Mouse (Mus musculus): ENCODE results near the gene Wdr74. TPM values are rescaled to one million over a fixed set of nuclear protein-coding genes. Genes with fewer than 3 reads are reported as not detected.
"Not testable (repeated sequence)": the region's sequence is repeated elsewhere in the genome, so short reads cannot be mapped to it uniquely, and the experiment has no call there.

The Wdr74 gene
- total RNA-seq, 2 experiments from 2014 or later = 30.3 to 38.5 TPM

DNA sequence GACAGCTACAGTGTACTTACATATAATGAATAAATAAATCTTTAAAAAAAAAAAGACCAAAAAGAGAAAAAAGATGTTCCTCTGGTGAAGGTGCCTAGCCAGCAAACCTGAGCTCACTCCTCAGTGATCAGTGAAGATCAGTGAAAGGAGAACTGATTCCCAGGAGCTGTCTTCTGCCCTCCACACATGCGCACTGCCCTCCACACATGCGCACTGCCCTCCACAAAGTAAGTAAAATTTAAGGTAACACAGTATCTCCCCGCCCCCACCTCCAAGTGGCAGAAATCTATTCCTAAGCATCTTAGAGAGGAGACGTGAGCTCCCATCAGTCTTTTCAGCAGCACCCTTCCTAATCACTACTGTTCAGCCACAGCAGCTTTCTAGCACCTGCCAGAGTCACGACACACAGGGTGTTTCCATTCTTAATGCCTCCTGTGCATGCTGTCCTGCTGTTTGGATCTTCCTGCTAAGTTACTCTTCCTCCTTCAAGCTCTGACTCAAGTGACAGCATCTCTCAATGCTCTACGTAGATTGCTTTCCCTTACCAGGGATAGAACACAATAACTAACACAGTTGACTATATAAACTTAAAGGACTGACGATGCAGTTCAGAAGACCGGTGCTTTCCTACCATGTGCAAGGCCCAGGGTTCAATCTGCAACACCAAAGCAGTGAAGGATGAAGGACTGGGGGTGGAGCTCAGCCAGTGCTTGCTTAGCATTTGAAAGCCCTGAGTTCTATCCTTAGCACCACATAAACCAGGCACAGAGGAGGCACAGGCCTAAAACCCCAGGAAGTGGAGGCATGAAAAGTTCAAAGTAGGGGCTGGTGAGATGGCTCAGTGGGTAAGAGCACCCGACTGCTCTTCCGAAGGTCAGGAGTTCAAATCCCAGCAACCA lies 19.5 kb upstream of the Wdr74 start:
- ATAC-seq (ENCODE audit: poor library complexity, severe bottlenecking) = no peak

DNA sequence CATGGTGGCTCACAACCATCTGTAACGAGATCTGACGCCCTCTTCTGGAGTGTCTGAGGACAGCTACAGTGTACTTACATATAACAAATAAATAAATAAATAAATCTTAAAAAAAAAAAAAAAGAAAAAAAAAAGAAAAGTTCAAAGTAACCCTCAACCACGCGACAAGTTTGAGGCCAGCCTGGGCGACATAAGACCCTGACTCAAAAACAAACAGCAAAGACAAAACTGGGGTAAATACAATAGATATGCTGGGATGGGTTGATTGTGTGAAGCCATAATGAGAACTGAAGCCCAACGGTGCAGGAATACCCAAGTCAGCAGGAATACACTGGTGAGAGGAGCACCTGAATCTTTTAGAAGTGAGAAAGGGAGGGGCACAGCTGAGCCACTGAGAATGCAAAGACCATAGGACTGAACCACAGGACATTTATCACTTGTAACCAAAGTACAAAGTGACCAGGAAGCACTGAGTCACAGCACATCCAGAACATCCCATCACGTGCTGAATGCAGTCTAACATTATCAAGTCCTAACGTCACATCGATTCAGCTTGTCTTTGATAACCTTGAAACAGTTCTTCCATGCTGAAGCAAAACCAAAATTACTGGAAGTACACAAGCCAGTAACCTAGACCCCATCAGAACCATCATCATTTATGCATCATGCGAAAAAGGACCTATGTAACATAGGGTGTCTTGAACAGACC lies 18.7 kb upstream of the Wdr74 start:
- no peak for ATAC-seq (ENCODE audit: poor library complexity, severe bottlenecking)

GRCm38 (mm10) chr19:8718357-8718756 lies 17.3 kb upstream of the Wdr74 start:
- peak; percentile 49 for ATAC-seq (ENCODE audit: poor library complexity, severe bottlenecking)

GRCm38 (mm10) chr19:8719037-8719436 lies 16.6 kb upstream of the Wdr74 start:
- not testable (repeated sequence) for ATAC-seq (ENCODE audit: poor library complexity, severe bottlenecking)

GRCm38 (mm10) chr19:8721378-8721777 lies 14.2 kb upstream of the Wdr74 start:
- ATAC-seq (ENCODE audit: poor library complexity, severe bottlenecking) = no peak

GRCm38 (mm10) chr19:8722021-8722420 lies 13.6 kb upstream of the Wdr74 start:
- no peak for ATAC-seq (ENCODE audit: poor library complexity, severe bottlenecking)

DNA sequence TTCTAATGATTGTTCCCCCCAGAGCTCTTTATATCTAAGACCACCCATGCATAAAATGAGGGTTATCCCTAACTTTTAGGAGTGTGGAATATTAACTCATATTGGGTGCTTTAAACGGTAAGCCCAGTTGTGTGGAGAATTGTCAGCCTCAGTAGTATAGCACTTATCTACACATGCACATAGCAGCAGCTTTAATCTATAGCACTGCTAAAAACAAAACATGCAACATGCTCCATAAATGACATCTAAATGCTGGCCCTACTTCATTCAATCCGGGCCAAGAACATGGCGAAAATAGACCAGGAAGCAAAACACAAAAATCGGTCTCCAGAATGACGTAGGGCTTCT lies 13.1 kb upstream of the Wdr74 start:
- no peak for ATAC-seq (ENCODE audit: poor library complexity, severe bottlenecking)

DNA sequence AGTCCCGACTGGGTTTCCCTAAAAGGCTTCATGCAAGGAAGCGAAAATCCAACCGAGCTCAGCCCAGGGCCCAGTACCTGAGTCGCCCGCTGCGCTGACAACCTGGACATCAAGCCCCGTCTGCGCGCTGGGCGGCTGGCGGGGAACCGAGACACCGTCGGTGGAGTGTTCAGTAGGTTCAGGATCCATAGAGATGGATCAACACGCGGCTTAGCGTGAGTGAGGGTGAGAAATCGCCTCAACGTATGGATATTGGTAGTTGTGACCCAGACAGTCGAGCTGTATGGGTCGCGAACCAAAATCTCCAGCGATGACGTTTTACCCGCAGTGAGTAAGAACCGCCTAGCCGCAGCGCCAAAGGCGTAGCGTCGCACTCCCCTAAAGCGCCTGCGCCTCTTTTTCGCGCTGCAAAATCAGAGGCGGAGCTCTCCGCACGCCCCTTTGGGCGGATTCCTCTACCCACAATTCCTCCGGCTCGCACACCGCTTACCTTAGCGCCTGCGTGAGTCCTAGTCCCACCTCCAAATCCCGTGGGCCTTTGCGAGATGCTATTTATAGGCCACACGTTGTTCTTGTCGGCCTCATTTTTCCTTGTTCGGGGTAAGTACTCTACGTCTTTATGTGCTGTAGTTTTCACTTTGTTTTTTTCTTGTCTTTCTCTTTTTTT lies 12.6 kb upstream of the Wdr74 start, which contains the start of gene Slc3a2:
Gene Slc3a2, minus strand, starts transcription at position 463 of the 667 bp plus-strand sequence.
- peak; percentile 92 for ATAC-seq (ENCODE audit: poor library complexity, severe bottlenecking)

- no peak for ATAC-seq (ENCODE audit: poor library complexity, severe bottlenecking)
Observed at GRCm38 (mm10) chr19:8723574-8724346, 11.9 kb upstream of the Wdr74 start.

GRCm38 (mm10) chr19:8724392-8724791 lies 11.2 kb upstream of the Wdr74 start:
- ATAC-seq (ENCODE audit: poor library complexity, severe bottlenecking) = no peak

DNA sequence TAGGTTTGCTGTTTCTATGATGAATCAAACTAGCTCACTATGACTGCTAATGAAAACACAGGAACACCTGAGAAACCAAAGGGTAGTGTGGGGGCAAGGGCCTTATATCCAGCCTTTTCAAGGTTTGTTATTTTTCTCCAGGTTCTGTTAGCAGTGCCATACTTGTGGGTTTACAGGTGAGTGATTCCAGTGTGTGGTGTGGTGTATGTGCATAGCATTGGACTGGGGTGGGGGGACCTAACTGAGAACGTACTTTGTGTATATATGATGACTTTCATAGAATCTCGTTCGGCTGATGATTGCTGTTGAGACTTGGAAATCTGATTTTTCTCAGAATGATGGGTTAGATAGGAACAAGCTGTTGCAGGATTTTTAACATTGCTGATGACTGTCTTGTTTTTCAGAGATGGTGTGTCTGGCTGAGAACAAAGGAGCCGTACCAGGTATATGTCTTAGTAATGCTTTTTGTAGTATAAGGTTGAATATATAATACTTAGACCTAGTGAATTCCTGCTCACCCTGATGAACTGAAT lies 10.5 kb upstream of the Wdr74 start:
- no peak for ATAC-seq (ENCODE audit: poor library complexity, severe bottlenecking)

- ATAC-seq (ENCODE audit: poor library complexity, severe bottlenecking) = no peak
Observed at GRCm38 (mm10) chr19:8726609-8727390, 8.8 kb upstream of the Wdr74 start.

DNA sequence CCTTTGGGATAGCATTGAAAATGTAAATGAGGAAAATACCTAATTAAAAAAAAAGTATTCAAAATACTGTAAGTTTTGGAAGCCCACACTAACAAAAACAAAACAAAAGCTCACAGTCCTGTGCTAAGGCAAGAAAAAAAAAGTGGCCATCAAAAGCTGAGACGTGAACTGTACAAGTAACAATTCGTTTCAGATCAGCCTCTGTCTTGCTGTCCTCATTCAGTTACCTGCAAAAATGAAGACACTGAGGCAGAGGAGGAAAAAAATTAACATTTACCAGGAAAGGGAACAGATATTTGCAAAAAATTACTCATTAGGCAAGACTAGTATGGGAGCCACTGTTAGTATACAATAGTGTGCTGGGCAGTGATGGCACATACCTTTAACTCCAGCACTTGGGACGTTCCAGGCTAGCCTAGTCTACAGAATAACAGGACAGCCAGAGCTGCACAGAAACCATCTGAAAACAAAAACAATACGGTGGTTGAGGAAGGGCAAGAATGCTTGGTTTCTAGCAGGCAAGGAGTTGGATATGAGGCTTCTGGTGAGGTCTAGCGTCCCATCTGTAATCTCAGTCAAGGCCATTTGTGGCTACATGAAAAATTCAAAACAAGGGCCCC lies 8.0 kb upstream of the Wdr74 start:
- no peak for ATAC-seq (ENCODE audit: poor library complexity, severe bottlenecking)

GRCm38 (mm10) chr19:8728335-8729099 lies 7.1 kb upstream of the Wdr74 start:
- ATAC-seq (ENCODE audit: poor library complexity, severe bottlenecking) = not testable (repeated sequence)

DNA sequence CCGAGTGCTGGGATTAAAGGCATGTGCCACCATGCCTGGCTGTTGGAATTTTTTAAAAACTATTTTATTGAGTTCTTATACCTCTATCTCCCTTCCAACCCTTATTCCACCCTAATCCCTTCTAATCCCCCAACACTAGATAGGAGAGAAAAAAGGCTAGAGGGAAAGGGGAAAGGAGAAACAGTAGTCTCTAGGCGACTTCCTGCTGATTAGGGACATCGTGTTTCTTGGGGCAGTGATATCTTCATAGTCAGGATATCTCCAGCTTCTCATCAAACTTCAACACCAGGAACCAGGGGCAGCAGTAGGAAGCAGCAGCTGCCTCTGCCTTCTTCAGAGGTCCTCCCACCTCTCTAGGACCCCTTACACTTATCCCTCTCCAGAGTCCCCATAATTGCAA lies 1.3 kb upstream of the Wdr74 start:
- ATAC-seq (ENCODE audit: poor library complexity, severe bottlenecking) = no peak

- ATAC-seq (ENCODE audit: poor library complexity, severe bottlenecking) = no peak
Observed at GRCm38 (mm10) chr19:8736160-8736467, 487 bp downstream of the Wdr74 start.

GRCm38 (mm10) chr19:8738911-8739310 lies 3.3 kb downstream of the Wdr74 start:
- no peak for ATAC-seq (ENCODE audit: poor library complexity, severe bottlenecking)

DNA sequence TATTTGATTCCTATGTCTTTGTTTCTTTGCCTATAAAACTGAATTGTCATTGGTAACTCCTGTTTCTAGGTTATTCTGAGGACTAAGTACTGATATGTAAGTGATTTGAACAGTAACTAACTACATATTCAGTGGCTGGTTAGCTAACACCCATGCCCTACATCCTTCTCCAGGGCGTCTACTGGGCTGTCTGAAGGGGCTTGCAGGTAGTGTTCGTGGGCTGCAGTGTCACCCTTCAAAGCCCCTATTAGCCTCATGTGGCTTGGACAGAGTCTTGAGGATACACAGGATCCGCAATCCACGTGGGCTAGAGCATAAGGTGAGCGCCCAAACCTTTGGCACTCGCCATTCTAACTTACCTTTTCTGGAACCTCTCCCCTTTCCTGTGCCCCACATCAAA lies 4.0 kb downstream of the Wdr74 start:
- no peak for ATAC-seq (ENCODE audit: poor library complexity, severe bottlenecking)

DNA sequence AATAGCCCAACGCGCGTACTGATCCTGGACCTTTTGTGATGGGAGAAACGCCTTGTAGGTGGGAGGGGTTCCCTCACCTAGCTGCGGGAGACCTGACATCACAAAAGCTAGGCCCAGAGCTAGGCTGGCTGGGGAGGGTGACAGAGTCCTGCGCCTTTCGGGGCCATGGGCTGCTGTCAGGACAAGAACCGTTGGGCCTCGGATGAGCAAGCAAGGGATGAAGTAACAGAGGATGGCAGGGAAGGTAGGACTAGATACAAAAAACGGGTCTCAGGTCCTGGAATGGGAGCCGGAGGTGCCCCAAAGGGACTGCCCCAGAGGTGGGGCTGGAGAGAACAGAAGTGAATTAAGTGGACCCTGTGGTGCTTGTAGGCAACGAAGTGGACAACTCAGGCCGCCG lies 5.0 kb downstream of the Wdr74 start, which contains the start of gene 1700092M07Rik:
Gene 1700092M07Rik, plus strand, starts transcription at position 116 of the 400 bp plus-strand sequence.
- no peak for ATAC-seq (ENCODE audit: poor library complexity, severe bottlenecking)
